ENCODE assay signal across 9 mouse cellular contexts in genomic region chr10:115623956-115624671, GRCm38 (mm10). TPM values are rescaled to one million over a fixed set of nuclear protein-coding genes. Genes with fewer than 3 reads are reported as not detected.
DNase-seq lines count a peak whose midpoint lies in the region; ATAC-seq and TF ChIP-seq lines count a peak whose summit lies in the region.
"Had no signal": no experiment of that assay in that cellular context is flagged by ENCODE, and none has a peak within 500 bp of the region (broad histone marks: within the 10 kb centered on the region; RNA-seq: fewer than 3 reads in every experiment).

No protein-coding gene starts in this region.

- ATAC-seq in frontal cortex, adult (ENCODE audit: low TSS enrichment), result 0 out of 2 replicates have a peak, but pooled peaks have one; percentile 50
- ATAC-seq in liver, embryonic 11.5 days (replicated peaks; ENCODE audit: low FRiP score), result no peak

- H3K9me3 ChIP-seq in midbrain, embryonic 10.5 days (replicated peaks), result no peaks in the 10 kb centered on the region
- H3K9me3 ChIP-seq in liver, embryonic 11.5 days (ENCODE audit: control insufficient read depth, low read length), result no peaks in the 10 kb centered on the region

- intact Hi-C loops in left cerebral cortex, adult 2 months (cut with DNase I), result no loop called here

- H3K4me2 ChIP-seq in liver, embryonic 11.5 days, result no peak overlapping the region

- 56% methylated on average over 15 of the region's 15 CpGs for WGBS in midbrain, embryonic 10.5 days
- 75% methylated on average over 15 of the region's 15 CpGs for WGBS in liver, embryonic 11.5 days

- H3K36me3 ChIP-seq in midbrain, embryonic 10.5 days, result no peaks in the 10 kb centered on the region
- no peaks in the 10 kb centered on the region for H3K36me3 ChIP-seq in liver, embryonic 11.5 days (ENCODE audit: control insufficient read depth, insufficient read depth, low read length)

- peaks cover 11% of the 10 kb centered on the region for H3K4me1 ChIP-seq in midbrain, embryonic 10.5 days
- no peaks in the 10 kb centered on the region for H3K4me1 ChIP-seq in liver, embryonic 11.5 days (replicated peaks; ENCODE audit: control insufficient read depth, insufficient read depth, low read length)

- peak; percentile 23 for DNase-seq in embryo, embryonic 10.5 days (ENCODE audit: low spot score)
- DNase-seq in embryo, embryonic 10 days (ENCODE audit: low spot score), result no peak
- peak; percentile 12 for DNase-seq in 416B (ENCODE audit: low read depth)
- peak; percentile 14 to 22 for DNase-seq in left cerebral cortex, adult 2 months (ENCODE audit: extremely low spot score in 1 of 2, low spot score in 2 of 2)
- peak; percentile 27 for DNase-seq in midbrain, embryonic 10.5 days (ENCODE audit: low spot score)
- no peak for DNase-seq in MN1 (ENCODE audit: low spot score)
- DNase-seq in liver, embryonic 11.5 days (ENCODE audit: low spot score), result no peak

- no peak for TF ChIP-seq CTCF in left cerebral cortex, adult 2 months (IDR thresholded peaks at IDR 0.05)

- peak overlapping the region; percentile 18 for H3K4me3 ChIP-seq in left cerebral cortex, adult 2 months
- H3K4me3 ChIP-seq in midbrain, embryonic 10.5 days, result no peak overlapping the region
- no peak overlapping the region for H3K4me3 ChIP-seq in liver, embryonic 11.5 days (ENCODE audit: low read depth, low read length)

- H3K27ac ChIP-seq in left cerebral cortex, adult 2 months, result no peak overlapping the region
- 0 out of 2 replicates have a peak overlapping the region, but pooled peaks have one; percentile 49 for H3K27ac ChIP-seq in midbrain, embryonic 10.5 days (replicated peaks)
- no peak overlapping the region for H3K27ac ChIP-seq in liver, embryonic 11.5 days (ENCODE audit: low read depth, low read length)

- H3K27me3 ChIP-seq in midbrain, embryonic 10.5 days (ENCODE audit: low read depth, poor library complexity, severe bottlenecking), result no peaks in the 10 kb centered on the region; the same call in 1 of the 2 replicates
- H3K27me3 ChIP-seq in liver, embryonic 11.5 days (replicated peaks; ENCODE audit: control insufficient read depth, insufficient read depth, low read length), result no peaks in the 10 kb centered on the region

- H3K9ac ChIP-seq in liver, embryonic 11.5 days (ENCODE audit: low read depth, low read length), result no peak overlapping the region

RNA-seq across cellular contexts. Expression of gene Lgr5, which starts 36.5 kb away (rescaled TPM):
- total RNA-seq in left cerebral cortex, adult 2 months (2021), result 1 to 10 TPM; 3.2 to 6.2 TPM
- polyA plus RNA-seq in midbrain, embryonic 10.5 days (2016; fragmentation: Nextera tagmentation; extraction: Ambion mirVana), result 7.2 and 9.1 TPM in 2 replicates
- 4.8 and 5.4 TPM in 2 replicates for polyA plus RNA-seq in liver, embryonic 11.5 days (2014; fragmentation: Nextera tagmentation; extraction: Ambion mirVana)

RNA-seq across cellular contexts. Expression of gene A930009A15Rik, which starts 54.3 kb away (rescaled TPM):
- total RNA-seq in left cerebral cortex, adult 2 months (2021), result under 1 TPM in 1 of 2 experiments, not detected in 1; 0.70 TPM
- polyA plus RNA-seq in midbrain, embryonic 10.5 days (2016; fragmentation: Nextera tagmentation; extraction: Ambion mirVana), result 0.31 and 1.1 TPM in 2 replicates
- polyA plus RNA-seq in liver, embryonic 11.5 days (2014; fragmentation: Nextera tagmentation; extraction: Ambion mirVana), result not detected in 2 replicates
- polyA plus RNA-seq: small intestine, adult 2 months had no signal

Comparison
In these comparisons a context has a peak if more than half of its experiments do, and no peak if none do; other contexts are left out.
1. DNase-seq: peak in embryo, embryonic 10.5 days (single experiment), 416B (single experiment), left cerebral cortex, adult 2 months (2 of 2) and midbrain, embryonic 10.5 days (single experiment); none in embryo, embryonic 10 days (single experiment), MN1 (single experiment) and liver, embryonic 11.5 days (single experiment).